Mouse (Mus musculus): ENCODE measurements at regions not wholly inside any gene's neighbourhood (a gene's known extent, or its start where the extent isn't known, plus 50 kb on each side); places are given as distances from the start of the nearest gene placed in this dataset.

- no peaks in the 10 kb centered on the region for H3K9me3 ChIP-seq (replicated peaks)
- TF ChIP-seq GATA1 (IDR thresholded peaks at IDR 0.05; ENCODE audit: borderline replicate concordance, low read length) (no peak), GATA2 (IDR thresholded peaks at IDR 0.05; ENCODE audit: borderline replicate concordance, low read depth, low read length) (no peak), TAL1 (conservative IDR thresholded peaks at IDR 0.05; ENCODE audit: low read depth, low read length) (no peak), CTCF (IDR thresholded peaks at IDR 0.05; ENCODE audit: low read depth, low read length) (no peak), POLR2AphosphoS5 (IDR thresholded peaks at IDR 0.05; ENCODE audit: insufficient replicate concordance, low read depth, low read length) (no peak)
- no peaks in the 10 kb centered on the region for H3K36me3 ChIP-seq (replicated peaks)
- DNase-seq (ENCODE audit: low spot score), result no peak
- no peak overlapping the region for H3K4me3 ChIP-seq (ENCODE audit: low read depth, low read length)
- ATAC-seq (ENCODE audit: extremely low read depth, insufficient number of reproducible peaks, low FRiP score, poor library complexity, severe bottlenecking), result no peak
- no peaks in the 10 kb centered on the region for H3K4me1 ChIP-seq (ENCODE audit: insufficient read depth, low read depth, low read length)
- H3K27me3 ChIP-seq (ENCODE audit: insufficient read depth, low read length), result no peaks in the 10 kb centered on the region
Observed at GRCm38 (mm10) chr3:137078600-137078975, 262.3 kb upstream of the Emcn start.

DNA sequence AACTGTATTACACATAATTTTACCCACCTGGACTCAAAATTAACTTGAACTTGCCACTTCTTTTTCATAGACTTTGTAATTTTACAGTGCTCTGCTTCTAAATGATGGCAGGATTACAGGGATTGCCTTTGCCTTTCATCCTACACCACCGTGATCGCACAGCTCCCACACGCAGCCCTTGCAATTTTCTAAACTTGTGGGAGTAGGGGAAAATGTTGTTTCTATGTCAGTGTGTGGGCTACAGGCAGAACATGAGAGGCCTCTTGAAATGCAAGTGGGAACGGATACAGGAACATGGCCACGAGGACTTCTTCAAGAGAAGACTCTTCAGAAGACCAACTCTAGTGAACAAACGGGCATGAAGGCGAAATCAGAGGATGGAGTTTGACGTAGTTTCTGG, 254.0 kb upstream of the Emcn start:
- H3K36me3 ChIP-seq (replicated peaks), result no peaks in the 10 kb centered on the region
- TF ChIP-seq GATA1 (IDR thresholded peaks at IDR 0.05; ENCODE audit: borderline replicate concordance, low read length), result no peak
- no peak for TF ChIP-seq POLR2AphosphoS5 (IDR thresholded peaks at IDR 0.05; ENCODE audit: insufficient replicate concordance, low read depth, low read length)
- no peak for TF ChIP-seq TAL1 (conservative IDR thresholded peaks at IDR 0.05; ENCODE audit: low read depth, low read length)
- TF ChIP-seq GATA2 (IDR thresholded peaks at IDR 0.05; ENCODE audit: borderline replicate concordance, low read depth, low read length), result no peak
- TF ChIP-seq CTCF (IDR thresholded peaks at IDR 0.05; ENCODE audit: low read depth, low read length), result no peak
- no peak for ATAC-seq (ENCODE audit: extremely low read depth, insufficient number of reproducible peaks, low FRiP score, poor library complexity, severe bottlenecking)
- no peaks in the 10 kb centered on the region for H3K9me3 ChIP-seq (replicated peaks)
- no peak overlapping the region for H3K4me3 ChIP-seq (ENCODE audit: low read depth, low read length)
- no peak for DNase-seq (ENCODE audit: low spot score)
- no peaks in the 10 kb centered on the region for H3K4me1 ChIP-seq (ENCODE audit: insufficient read depth, low read depth, low read length)
- H3K27me3 ChIP-seq (ENCODE audit: insufficient read depth, low read length), result no peaks in the 10 kb centered on the region

GRCm38 (mm10) chr3:137100627-137101404, 240.1 kb upstream of the Emcn start:
- Histone ChIP-seq H3K9me3 (replicated peaks) (no peaks in the 10 kb centered on the region), H3K36me3 (replicated peaks) (no peaks in the 10 kb centered on the region), H3K4me1 (ENCODE audit: insufficient read depth, low read depth, low read length) (no peaks in the 10 kb centered on the region), H3K27me3 (ENCODE audit: insufficient read depth, low read length) (no peaks in the 10 kb centered on the region), H3K4me3 (ENCODE audit: low read depth, low read length) (no peak overlapping the region)
- TF ChIP-seq CTCF (IDR thresholded peaks at IDR 0.05; ENCODE audit: low read depth, low read length), result no peak
- no peak for TF ChIP-seq GATA2 (IDR thresholded peaks at IDR 0.05; ENCODE audit: borderline replicate concordance, low read depth, low read length)
- TF ChIP-seq GATA1 (IDR thresholded peaks at IDR 0.05; ENCODE audit: borderline replicate concordance, low read length), result no peak
- TF ChIP-seq TAL1 (conservative IDR thresholded peaks at IDR 0.05; ENCODE audit: low read depth, low read length), result no peak
- TF ChIP-seq POLR2AphosphoS5 (IDR thresholded peaks at IDR 0.05; ENCODE audit: insufficient replicate concordance, low read depth, low read length), result no peak
- DNase-seq (ENCODE audit: low spot score) (no peak), ATAC-seq (ENCODE audit: extremely low read depth, insufficient number of reproducible peaks, low FRiP score, poor library complexity, severe bottlenecking) (no peak)

GRCm38 (mm10) chr3:137105930-137106329, 234.9 kb upstream of the Emcn start:
- Histone ChIP-seq H3K4me3 (ENCODE audit: low read depth, low read length) (no peak overlapping the region), H3K36me3 (replicated peaks) (no peaks in the 10 kb centered on the region), H3K4me1 (ENCODE audit: insufficient read depth, low read depth, low read length) (no peaks in the 10 kb centered on the region), H3K27me3 (ENCODE audit: insufficient read depth, low read length) (no peaks in the 10 kb centered on the region), H3K9me3 (replicated peaks) (no peaks in the 10 kb centered on the region)
- no peak for TF ChIP-seq POLR2AphosphoS5 (IDR thresholded peaks at IDR 0.05; ENCODE audit: insufficient replicate concordance, low read depth, low read length)
- no peak for TF ChIP-seq CTCF (IDR thresholded peaks at IDR 0.05; ENCODE audit: low read depth, low read length)
- no peak for TF ChIP-seq GATA1 (IDR thresholded peaks at IDR 0.05; ENCODE audit: borderline replicate concordance, low read length)
- no peak for TF ChIP-seq TAL1 (conservative IDR thresholded peaks at IDR 0.05; ENCODE audit: low read depth, low read length)
- TF ChIP-seq GATA2 (IDR thresholded peaks at IDR 0.05; ENCODE audit: borderline replicate concordance, low read depth, low read length), result no peak
- no peak for ATAC-seq (ENCODE audit: extremely low read depth, insufficient number of reproducible peaks, low FRiP score, poor library complexity, severe bottlenecking)
- no peak for DNase-seq (ENCODE audit: low spot score)

DNA sequence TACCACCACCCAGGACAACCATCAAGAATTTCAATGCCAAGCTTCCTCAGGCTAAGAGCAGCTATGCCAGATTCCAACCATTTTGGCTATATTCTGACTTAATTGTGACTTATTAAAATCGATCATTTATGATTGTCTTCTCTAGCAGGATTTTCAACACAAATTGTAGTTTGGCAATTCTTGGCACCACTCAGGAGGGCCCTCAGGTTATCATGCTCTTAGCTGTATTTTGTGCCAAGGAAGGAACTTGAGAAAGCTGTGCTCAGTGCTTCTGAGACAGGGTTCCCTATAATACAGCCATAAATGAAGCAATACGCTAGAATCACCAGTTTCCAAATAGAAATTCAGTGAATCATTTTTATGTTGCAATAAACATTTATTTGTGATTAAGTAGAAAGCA, 232.7 kb upstream of the Emcn start:
- Histone ChIP-seq H3K4me3 (ENCODE audit: low read depth, low read length) (no peak overlapping the region), H3K9me3 (replicated peaks) (no peaks in the 10 kb centered on the region), H3K27me3 (ENCODE audit: insufficient read depth, low read length) (no peaks in the 10 kb centered on the region), H3K4me1 (ENCODE audit: insufficient read depth, low read depth, low read length) (no peaks in the 10 kb centered on the region), H3K36me3 (replicated peaks) (no peaks in the 10 kb centered on the region)
- TF ChIP-seq TAL1 (conservative IDR thresholded peaks at IDR 0.05; ENCODE audit: low read depth, low read length) (no peak), POLR2AphosphoS5 (IDR thresholded peaks at IDR 0.05; ENCODE audit: insufficient replicate concordance, low read depth, low read length) (no peak), GATA2 (IDR thresholded peaks at IDR 0.05; ENCODE audit: borderline replicate concordance, low read depth, low read length) (no peak), CTCF (IDR thresholded peaks at IDR 0.05; ENCODE audit: low read depth, low read length) (no peak), GATA1 (IDR thresholded peaks at IDR 0.05; ENCODE audit: borderline replicate concordance, low read length) (no peak)
- no peak for DNase-seq (ENCODE audit: low spot score)
- ATAC-seq (ENCODE audit: extremely low read depth, insufficient number of reproducible peaks, low FRiP score, poor library complexity, severe bottlenecking), result no peak

DNA sequence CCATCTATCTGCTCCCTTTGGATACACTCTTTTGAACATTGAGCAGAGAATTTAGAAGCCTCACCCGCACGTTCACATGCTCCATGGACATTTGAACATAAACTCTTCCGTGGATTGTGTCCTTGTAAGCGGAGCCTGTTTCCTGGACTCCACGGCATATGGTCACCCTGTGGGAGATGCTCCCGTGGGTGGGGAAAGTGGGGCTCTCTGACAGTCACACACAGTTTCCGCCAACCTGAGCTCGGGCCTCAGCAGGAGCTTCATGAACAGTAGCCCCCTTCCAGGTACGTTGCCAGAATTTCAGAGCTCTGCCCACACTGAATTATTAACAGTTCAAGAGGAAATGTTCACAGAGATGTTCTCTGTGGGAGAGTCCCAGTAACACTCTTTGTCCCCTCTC, 231.1 kb upstream of the Emcn start:
- TF ChIP-seq CTCF (IDR thresholded peaks at IDR 0.05; ENCODE audit: low read depth, low read length), result no peak
- TF ChIP-seq GATA2 (IDR thresholded peaks at IDR 0.05; ENCODE audit: borderline replicate concordance, low read depth, low read length), result no peak
- TF ChIP-seq TAL1 (conservative IDR thresholded peaks at IDR 0.05; ENCODE audit: low read depth, low read length), result no peak
- no peak for TF ChIP-seq POLR2AphosphoS5 (IDR thresholded peaks at IDR 0.05; ENCODE audit: insufficient replicate concordance, low read depth, low read length)
- TF ChIP-seq GATA1 (IDR thresholded peaks at IDR 0.05; ENCODE audit: borderline replicate concordance, low read length), result no peak
- H3K4me3 ChIP-seq (ENCODE audit: low read depth, low read length), result no peak overlapping the region
- DNase-seq (ENCODE audit: low spot score) (no peak), ATAC-seq (ENCODE audit: extremely low read depth, insufficient number of reproducible peaks, low FRiP score, poor library complexity, severe bottlenecking) (no peak)
- H3K36me3 ChIP-seq (replicated peaks), result no peaks in the 10 kb centered on the region
- no peaks in the 10 kb centered on the region for H3K9me3 ChIP-seq (replicated peaks)
- no peaks in the 10 kb centered on the region for H3K4me1 ChIP-seq (ENCODE audit: insufficient read depth, low read depth, low read length)
- no peaks in the 10 kb centered on the region for H3K27me3 ChIP-seq (ENCODE audit: insufficient read depth, low read length)

Data from G1E (cell line).